Mouse (Mus musculus): ENCODE results near the gene Gm37240.

GRCm38 (mm10) chr3:85777356-85777755 is 110.0 kb downstream of the Gm37240 start:
- TF ChIP-seq CTCF (IDR thresholded peaks at IDR 0.05; ENCODE audit: low read depth) (no peak), EP300 (optimal IDR thresholded peaks at IDR 0.05) (no peak)
